Mouse (Mus musculus): ENCODE results near the gene Ldlrap1. TPM values are rescaled to one million over a fixed set of nuclear protein-coding genes. Genes with fewer than 3 reads are reported as not detected.

The Ldlrap1 gene
- polyA plus RNA-seq, 1 experiment = 11.2 TPM

GRCm38 (mm10) chr4:134793213-134793956, 25.6 kb upstream of the Ldlrap1 start:
- no peak overlapping the region for H3K27ac ChIP-seq (ENCODE audit: insufficient read depth, low read depth, low read length)
- WGBS = 34% methylated on average over 10 of the region's 10 CpGs
- H3K4me3 ChIP-seq (ENCODE audit: low read depth, low read length) = no peak overlapping the region
- H3K27me3 ChIP-seq (ENCODE audit: control insufficient read depth, insufficient read depth, low read length) = no peaks in the 10 kb centered on the region
- TF ChIP-seq CTCF (IDR thresholded peaks at IDR 0.05; ENCODE audit: extremely low read depth, insufficient read length, insufficient replicate concordance, low read depth, low read length) (peak; percentile 57; the same call in 1 of the 2 replicates), POLR2A (IDR thresholded peaks at IDR 0.05; ENCODE audit: low read depth, low read length) (no peak)
- no peaks in the 10 kb centered on the region for H3K36me3 ChIP-seq (ENCODE audit: control insufficient read depth, insufficient read depth, low read length)
- H3K4me1 ChIP-seq (ENCODE audit: control insufficient read depth, insufficient read depth, insufficient read length, low read length) = peaks cover 8% of the 10 kb centered on the region

GRCm38 (mm10) chr4:134791731-134792130, 23.9 kb upstream of the Ldlrap1 start:
- TF ChIP-seq POLR2A (IDR thresholded peaks at IDR 0.05; ENCODE audit: low read depth, low read length) = no peak
- TF ChIP-seq CTCF (IDR thresholded peaks at IDR 0.05; ENCODE audit: extremely low read depth, insufficient read length, insufficient replicate concordance, low read depth, low read length) = no peak
- no peak overlapping the region for H3K4me3 ChIP-seq (ENCODE audit: low read depth, low read length)
- WGBS = 76% methylated on average over 6 of the region's 6 CpGs

GRCm38 (mm10) chr4:134786946-134787345, 19.1 kb upstream of the Ldlrap1 start:
- Histone ChIP-seq H3K4me3 (ENCODE audit: low read depth, low read length) (no peak overlapping the region), H3K27me3 (ENCODE audit: control insufficient read depth, insufficient read depth, low read length) (no peaks in the 10 kb centered on the region), H3K27ac (ENCODE audit: insufficient read depth, low read depth, low read length) (no peak overlapping the region), H3K36me3 (ENCODE audit: control insufficient read depth, insufficient read depth, low read length) (no peaks in the 10 kb centered on the region), H3K4me1 (ENCODE audit: control insufficient read depth, insufficient read depth, insufficient read length, low read length) (peaks cover 2% of the 10 kb centered on the region; the same call in 1 of the 2 replicates)
- TF ChIP-seq CTCF (IDR thresholded peaks at IDR 0.05; ENCODE audit: extremely low read depth, insufficient read length, insufficient replicate concordance, low read depth, low read length) (no peak), POLR2A (IDR thresholded peaks at IDR 0.05; ENCODE audit: low read depth, low read length) (no peak)
- WGBS = 48% methylated on average over 10 of the region's 10 CpGs

More at GRCm38 (mm10) chr4:134791731-134792130, 23.9 kb upstream of the Ldlrap1 start:
- Histone ChIP-seq H3K27ac (ENCODE audit: insufficient read depth, low read depth, low read length) (no peak overlapping the region), H3K27me3 (ENCODE audit: control insufficient read depth, insufficient read depth, low read length) (no peaks in the 10 kb centered on the region), H3K4me1 (ENCODE audit: control insufficient read depth, insufficient read depth, insufficient read length, low read length) (peaks cover 6% of the 10 kb centered on the region), H3K36me3 (ENCODE audit: control insufficient read depth, insufficient read depth, low read length) (no peaks in the 10 kb centered on the region)

- no peak for TF ChIP-seq POLR2A (IDR thresholded peaks at IDR 0.05; ENCODE audit: low read depth, low read length)
- peak; percentile 51; the same call in 1 of the 2 replicates for TF ChIP-seq CTCF (IDR thresholded peaks at IDR 0.05; ENCODE audit: extremely low read depth, insufficient read length, insufficient replicate concordance, low read depth, low read length)
- WGBS = 67% methylated on average over 5 of the region's 5 CpGs
- H3K4me3 ChIP-seq (ENCODE audit: low read depth, low read length) = no peak overlapping the region
- H3K27ac ChIP-seq (ENCODE audit: insufficient read depth, low read depth, low read length) = no peak overlapping the region
- H3K27me3 ChIP-seq (ENCODE audit: control insufficient read depth, insufficient read depth, low read length) = no peaks in the 10 kb centered on the region
- H3K36me3 ChIP-seq (ENCODE audit: control insufficient read depth, insufficient read depth, low read length) = no peaks in the 10 kb centered on the region
- H3K4me1 ChIP-seq (ENCODE audit: control insufficient read depth, insufficient read depth, insufficient read length, low read length) = peaks cover 6% of the 10 kb centered on the region
Measured at GRCm38 (mm10) chr4:134784701-134785100, 16.9 kb upstream of the Ldlrap1 start.

- no peak overlapping the region for H3K4me3 ChIP-seq (ENCODE audit: low read depth, low read length)
- H3K27me3 ChIP-seq (ENCODE audit: control insufficient read depth, insufficient read depth, low read length) = no peaks in the 10 kb centered on the region
- WGBS = 26% methylated on average over 14 of the region's 14 CpGs
Measured at GRCm38 (mm10) chr4:134779136-134779934, 11.5 kb upstream of the Ldlrap1 start.

GRCm38 (mm10) chr4:134776246-134776645, 8.4 kb upstream of the Ldlrap1 start:
- Histone ChIP-seq H3K4me3 (ENCODE audit: low read depth, low read length) (no peak overlapping the region), H3K27ac (ENCODE audit: insufficient read depth, low read depth, low read length) (no peak overlapping the region), H3K27me3 (ENCODE audit: control insufficient read depth, insufficient read depth, low read length) (no peaks in the 10 kb centered on the region), H3K36me3 (ENCODE audit: control insufficient read depth, insufficient read depth, low read length) (no peaks in the 10 kb centered on the region), H3K4me1 (ENCODE audit: control insufficient read depth, insufficient read depth, insufficient read length, low read length) (peaks cover 10% of the 10 kb centered on the region; the same call in 1 of the 2 replicates)
- TF ChIP-seq POLR2A (IDR thresholded peaks at IDR 0.05; ENCODE audit: low read depth, low read length) = no peak
- TF ChIP-seq CTCF (IDR thresholded peaks at IDR 0.05; ENCODE audit: extremely low read depth, insufficient read length, insufficient replicate concordance, low read depth, low read length) = no peak
- 69% methylated on average over 7 of the region's 7 CpGs for WGBS

More at GRCm38 (mm10) chr4:134779136-134779934, 11.5 kb upstream of the Ldlrap1 start:
- H3K4me1 ChIP-seq (ENCODE audit: control insufficient read depth, insufficient read depth, insufficient read length, low read length) = peaks cover 10% of the 10 kb centered on the region; the same call in 1 of the 2 replicates
- no peak overlapping the region for H3K27ac ChIP-seq (ENCODE audit: insufficient read depth, low read depth, low read length)
- H3K36me3 ChIP-seq (ENCODE audit: control insufficient read depth, insufficient read depth, low read length) = no peaks in the 10 kb centered on the region
- TF ChIP-seq CTCF (IDR thresholded peaks at IDR 0.05; ENCODE audit: extremely low read depth, insufficient read length, insufficient replicate concordance, low read depth, low read length) (no peak), POLR2A (IDR thresholded peaks at IDR 0.05; ENCODE audit: low read depth, low read length) (no peak)
